Mouse (Mus musculus): ENCODE data around the gene Chrdl1. TPM values are rescaled to one million over a fixed set of nuclear protein-coding genes. Genes with fewer than 3 reads are reported as not detected.

The Chrdl1 gene
- 2.0 and 2.7 TPM in 2 replicates for polyA plus RNA-seq (2015; fragmentation: Nextera tagmentation; extraction: Ambion mirVana)

DNA sequence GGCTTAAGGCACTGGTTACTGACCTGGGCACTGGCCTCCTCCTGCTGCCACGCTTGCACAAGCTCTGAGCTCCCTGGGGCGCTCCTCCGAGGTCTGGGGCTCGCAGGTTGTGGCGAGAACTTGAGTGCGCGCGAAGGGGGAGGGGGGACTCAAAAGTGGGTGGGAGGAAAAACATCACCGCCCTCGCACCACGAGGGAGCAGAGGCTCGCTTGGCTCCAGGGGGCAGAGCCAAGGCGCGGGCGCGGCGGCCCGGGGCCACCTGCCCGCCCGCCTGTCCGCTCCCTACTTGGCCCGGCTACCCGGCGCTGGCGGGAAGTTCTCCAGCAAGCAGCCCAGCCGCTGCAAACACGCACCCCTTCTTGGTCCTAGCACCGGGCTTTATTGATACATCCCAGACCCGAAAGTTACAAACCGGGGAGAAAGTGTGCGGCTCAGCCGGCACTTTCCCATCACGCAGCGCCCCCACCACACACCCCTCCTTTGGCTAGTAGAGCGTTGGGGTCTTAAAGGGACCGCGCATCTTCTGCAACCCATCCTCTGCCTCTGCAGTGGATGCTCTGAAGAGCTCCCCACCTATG is at the start of gene Chrdl1:
Chrdl1 (minus strand) TSS at position 472 of the 579 bp plus-strand sequence.
- ATAC-seq (replicated peaks) = peak; percentile 64
- no peaks in the 10 kb centered on the region for H3K4me1 ChIP-seq
- peak within 1 kb of the TSS; percentile 53 for H3K4me2 ChIP-seq (replicated peaks)
- H3K27ac ChIP-seq (replicated peaks) = no peak within 1 kb of the TSS
- 21% methylated on average over 36 of the region's 37 CpGs for WGBS
- H3K9me3 ChIP-seq = no peaks in the 10 kb centered on the region
- peaks cover 4% of the 10 kb centered on the region for H3K27me3 ChIP-seq
- peak within 1 kb of the TSS; percentile 43 for H3K4me3 ChIP-seq
- peak within 1 kb of the TSS; percentile 27 for H3K9ac ChIP-seq (replicated peaks)
- no peaks in the 10 kb centered on the region for H3K36me3 ChIP-seq

DNA sequence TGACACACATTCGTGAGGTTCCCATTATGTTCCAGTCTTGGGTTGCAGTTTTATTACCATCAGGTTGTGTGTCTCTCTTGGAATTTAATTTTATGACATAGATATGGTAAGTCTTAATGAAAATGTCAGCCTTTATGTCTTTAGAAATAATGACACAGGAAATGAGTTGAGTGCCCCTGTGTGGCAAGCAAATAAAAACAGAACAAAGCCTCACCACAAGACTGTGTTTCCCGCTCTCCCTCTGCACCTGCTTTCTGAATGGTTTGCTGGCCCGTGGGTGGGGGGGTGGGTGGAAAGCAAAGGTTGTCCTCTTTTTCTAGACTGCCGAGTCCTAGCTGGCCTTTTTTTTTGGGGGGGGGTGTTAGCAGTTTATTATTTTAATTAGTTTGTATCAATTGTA is 48.6 kb upstream of the Chrdl1 start:
- WGBS = 37% methylated on average over 4 of the region's 4 CpGs
- no peaks in the 10 kb centered on the region for H3K27me3 ChIP-seq

DNA sequence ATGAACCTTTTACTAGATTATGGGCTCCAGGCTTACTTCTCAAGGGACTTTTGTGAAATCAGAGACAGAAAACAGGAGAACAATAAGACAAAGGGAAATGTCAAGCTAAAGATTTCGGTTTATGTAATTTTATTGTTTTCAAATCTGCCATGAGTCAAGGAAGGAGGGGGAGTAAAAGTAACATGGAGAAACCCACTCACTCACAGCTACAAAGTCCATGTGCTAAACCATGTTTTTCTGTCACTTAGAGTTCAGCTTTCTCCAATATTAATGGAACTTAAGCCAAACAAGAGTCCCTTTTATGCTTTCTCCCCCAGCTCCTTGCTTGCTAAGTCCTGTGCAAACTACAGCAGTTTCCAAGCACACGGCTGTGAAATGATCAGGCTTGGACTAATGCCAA is 10.5 kb upstream of the Chrdl1 start:
- 36% methylated on average over 2 of the region's 2 CpGs for WGBS
- H3K4me1 ChIP-seq = no peaks in the 10 kb centered on the region
- H3K4me3 ChIP-seq = no peak overlapping the region
- no peak for ATAC-seq (replicated peaks)
- no peak overlapping the region for H3K9ac ChIP-seq (replicated peaks)
- H3K36me3 ChIP-seq = no peaks in the 10 kb centered on the region
- H3K4me2 ChIP-seq (replicated peaks) = no peak overlapping the region
- H3K27ac ChIP-seq (replicated peaks) = no peak overlapping the region
- H3K27me3 ChIP-seq = no peaks in the 10 kb centered on the region
- no peaks in the 10 kb centered on the region for H3K9me3 ChIP-seq

More for the DNA sequence above, 48.6 kb upstream of the Chrdl1 start:
- H3K27ac ChIP-seq (replicated peaks) = no peak overlapping the region
- no peaks in the 10 kb centered on the region for H3K4me1 ChIP-seq
- no peaks in the 10 kb centered on the region for H3K36me3 ChIP-seq
- no peak overlapping the region for H3K9ac ChIP-seq (replicated peaks)
- no peaks in the 10 kb centered on the region for H3K9me3 ChIP-seq
- no peak for ATAC-seq (replicated peaks)
- no peak overlapping the region for H3K4me2 ChIP-seq (replicated peaks)
- no peak overlapping the region for H3K4me3 ChIP-seq

DNA sequence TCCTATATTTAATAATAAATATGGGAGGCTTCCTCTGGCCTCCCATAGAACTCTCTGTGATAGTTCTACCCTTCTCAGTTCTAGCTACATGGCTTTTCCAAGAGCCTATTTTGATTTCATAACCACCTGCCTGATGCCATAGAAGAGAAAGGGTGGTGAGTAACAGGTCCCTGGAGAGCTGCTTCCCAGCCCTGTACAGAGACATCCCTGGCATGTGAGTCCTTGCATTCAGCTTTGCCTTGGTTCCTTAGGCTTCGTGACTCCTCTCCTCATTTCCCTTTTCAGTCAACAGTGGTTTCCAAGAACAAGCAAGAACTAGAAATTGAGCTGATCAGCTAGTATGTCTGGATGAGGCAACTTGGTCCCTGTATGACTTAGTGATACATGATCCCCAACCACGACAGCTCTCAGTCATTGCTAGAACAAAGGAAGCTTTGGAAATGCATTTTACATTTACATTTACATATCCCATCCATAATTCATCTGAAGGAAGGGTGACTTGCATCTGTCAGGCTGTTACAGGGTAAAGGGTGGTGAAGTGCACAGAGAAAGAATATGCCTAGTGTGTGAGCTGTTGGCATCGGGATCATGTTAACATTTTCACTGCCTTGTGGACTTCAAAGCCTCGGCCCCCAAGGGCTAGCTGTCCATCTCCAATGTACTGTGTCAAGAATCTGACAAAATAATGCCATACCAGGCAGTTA is 27.7 kb downstream of the Chrdl1 start:
- no peak overlapping the region for H3K27ac ChIP-seq (replicated peaks)
- WGBS = 65% methylated on average over 4 of the region's 4 CpGs
- no peak overlapping the region for H3K4me3 ChIP-seq
- no peaks in the 10 kb centered on the region for H3K27me3 ChIP-seq
- no peaks in the 10 kb centered on the region for H3K9me3 ChIP-seq
- H3K4me1 ChIP-seq = no peaks in the 10 kb centered on the region
- H3K4me2 ChIP-seq (replicated peaks) = no peak overlapping the region
- ATAC-seq (replicated peaks) = peak; percentile 55
- H3K9ac ChIP-seq (replicated peaks) = no peak overlapping the region
- no peaks in the 10 kb centered on the region for H3K36me3 ChIP-seq

DNA sequence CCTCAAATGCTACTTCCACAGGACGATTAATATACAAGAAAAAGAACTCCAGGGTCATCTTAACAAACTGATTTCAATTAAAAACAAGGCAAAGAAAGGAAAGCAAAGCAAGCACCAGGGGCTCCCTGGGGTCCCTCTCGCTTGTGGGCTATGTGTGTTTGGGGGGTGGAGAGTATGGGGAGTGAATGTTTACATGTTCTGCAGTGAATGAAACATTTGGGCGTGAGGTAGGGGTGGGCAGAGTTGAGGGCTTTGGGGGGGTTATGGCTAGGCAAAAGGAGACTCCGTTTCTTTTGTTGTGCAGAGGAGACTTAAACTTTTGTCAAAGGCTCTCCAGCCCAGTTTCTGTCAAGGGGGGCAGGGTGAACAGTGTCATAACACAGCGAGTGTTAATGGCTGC is 46.8 kb downstream of the Chrdl1 start:
- Histone ChIP-seq H3K27ac (replicated peaks) (no peak overlapping the region), H3K9me3 (no peaks in the 10 kb centered on the region), H3K4me3 (no peak overlapping the region), H3K36me3 (no peaks in the 10 kb centered on the region), H3K9ac (replicated peaks) (no peak overlapping the region), H3K4me1 (no peaks in the 10 kb centered on the region), H3K27me3 (no peaks in the 10 kb centered on the region), H3K4me2 (replicated peaks) (no peak overlapping the region)
- no peak for ATAC-seq (replicated peaks)
- 31% methylated on average over 5 of the region's 5 CpGs for WGBS

DNA sequence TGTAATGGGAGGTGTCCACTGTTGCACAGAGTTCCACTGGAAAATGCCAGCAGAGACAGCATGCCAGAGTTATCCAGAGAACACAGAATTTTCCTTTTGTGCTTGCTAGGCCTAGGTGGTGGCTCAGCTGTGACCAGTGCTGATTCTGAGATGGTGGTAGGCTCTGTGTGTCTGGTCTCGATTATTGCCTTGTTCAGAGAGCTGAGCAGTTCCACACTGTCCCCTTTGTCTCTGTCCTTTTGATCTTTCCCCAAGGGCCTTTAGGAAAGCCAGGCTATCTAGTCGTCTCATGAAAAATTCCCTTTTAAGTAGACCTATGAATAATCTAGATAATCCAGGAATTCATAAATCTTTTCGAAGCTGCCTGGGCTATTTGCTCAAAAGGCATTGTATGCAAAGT is 47.3 kb downstream of the Chrdl1 start:
- no peaks in the 10 kb centered on the region for H3K36me3 ChIP-seq
- ATAC-seq (replicated peaks) = no peak
- no peak overlapping the region for H3K4me3 ChIP-seq
- H3K9me3 ChIP-seq = no peaks in the 10 kb centered on the region
- no peak overlapping the region for H3K27ac ChIP-seq (replicated peaks)
- H3K4me2 ChIP-seq (replicated peaks) = no peak overlapping the region
- WGBS = 51% methylated on average over 3 of the region's 3 CpGs
- no peak overlapping the region for H3K9ac ChIP-seq (replicated peaks)
- no peaks in the 10 kb centered on the region for H3K4me1 ChIP-seq
- H3K27me3 ChIP-seq = no peaks in the 10 kb centered on the region

DNA sequence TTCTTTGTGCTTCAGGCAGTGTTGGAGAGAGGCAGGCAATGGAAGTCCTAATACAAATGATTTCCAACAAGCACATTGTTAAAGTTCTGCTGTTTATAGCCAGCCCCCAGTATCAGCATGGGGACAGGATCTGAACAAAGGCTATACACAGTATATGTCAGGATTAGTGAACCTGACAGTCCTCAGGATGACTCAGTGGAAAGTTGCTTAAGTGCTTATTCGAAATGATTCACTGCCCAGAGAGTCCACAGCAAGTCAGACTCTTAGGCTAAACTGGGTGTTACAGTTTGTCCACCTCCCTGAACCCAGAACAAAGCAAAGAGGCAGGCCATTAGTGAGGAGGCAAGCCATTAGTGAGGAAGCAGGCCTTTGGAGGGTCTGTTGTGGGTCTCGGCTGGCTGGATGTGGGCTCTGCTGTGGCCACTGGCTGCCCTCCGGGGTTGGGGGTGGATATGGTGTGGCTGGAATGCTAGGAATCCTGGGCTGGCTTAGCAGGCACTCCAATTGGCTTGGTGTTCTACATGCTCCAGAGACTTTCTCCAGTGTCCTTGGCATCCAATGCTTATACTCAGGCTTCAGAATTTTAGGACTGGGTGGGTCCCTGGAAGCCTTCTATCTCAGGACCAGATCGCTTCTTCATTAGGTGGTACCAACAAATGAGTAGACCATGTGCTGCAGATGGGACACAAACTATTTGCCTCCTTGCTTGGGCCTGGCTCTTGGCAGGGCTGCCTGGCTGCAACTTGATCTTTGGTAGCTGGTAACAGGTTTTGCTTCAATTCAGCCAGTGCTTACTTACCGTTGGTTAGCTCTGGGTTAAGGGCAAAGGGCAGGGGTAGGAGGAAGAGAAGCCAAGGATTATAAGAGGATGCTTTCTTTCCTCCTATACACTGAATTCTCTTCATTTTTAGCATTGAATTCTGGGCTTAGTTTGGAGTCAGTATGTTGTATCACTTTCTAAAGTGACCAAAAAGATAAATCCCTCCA is 49.3 kb downstream of the Chrdl1 start:
- ATAC-seq (replicated peaks) = no peak
- Histone ChIP-seq H3K36me3 (no peaks in the 10 kb centered on the region), H3K27me3 (no peaks in the 10 kb centered on the region), H3K9me3 (no peaks in the 10 kb centered on the region), H3K4me3 (no peak overlapping the region), H3K4me2 (replicated peaks) (no peak overlapping the region), H3K4me1 (no peaks in the 10 kb centered on the region), H3K27ac (replicated peaks) (no peak overlapping the region), H3K9ac (replicated peaks) (no peak overlapping the region)
- WGBS = 54% methylated on average over 5 of the region's 5 CpGs

DNA sequence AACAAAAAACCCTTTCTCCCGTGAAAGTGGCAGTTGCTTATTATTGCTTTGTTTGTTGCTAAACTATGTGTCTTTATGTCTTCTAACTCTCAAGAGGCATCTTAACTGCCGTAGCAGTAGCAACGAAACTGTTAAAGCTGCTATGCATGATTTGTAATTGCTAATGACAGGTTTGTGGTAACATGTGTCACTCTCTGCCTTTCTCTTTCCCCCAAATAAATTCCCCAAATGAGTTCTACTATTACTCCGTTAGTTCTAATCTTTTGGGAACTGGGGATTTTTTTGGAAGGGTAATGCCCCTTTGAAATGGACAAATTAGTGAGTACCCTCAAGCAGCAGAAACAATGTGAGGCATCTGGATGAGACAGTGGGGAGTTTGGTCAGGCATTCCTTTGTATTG is 55.9 kb downstream of the Chrdl1 start:
- 30% methylated on average over 4 of the region's 4 CpGs for WGBS
- no peak for ATAC-seq (replicated peaks)

DNA sequence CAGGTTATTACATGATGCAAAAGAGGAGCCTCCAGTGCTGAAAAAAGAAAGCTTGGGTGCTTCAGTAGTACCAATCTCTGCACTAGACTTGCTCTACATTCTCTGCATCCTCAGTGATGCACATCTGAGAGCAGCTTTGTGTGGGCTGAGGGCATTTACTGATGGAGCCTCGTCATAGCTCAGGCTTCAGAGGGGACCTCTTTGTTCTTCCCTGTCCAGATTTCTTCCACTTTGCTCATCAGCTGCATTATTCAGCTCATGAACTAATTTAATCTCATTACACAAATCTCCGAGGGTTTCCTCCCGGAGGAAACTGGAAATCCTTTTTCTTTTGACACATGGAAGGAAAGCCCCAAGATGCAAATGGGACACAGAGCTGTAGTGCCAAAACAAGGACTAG is 56.5 kb downstream of the Chrdl1 start:
- no peaks in the 10 kb centered on the region for H3K27me3 ChIP-seq
- 18% methylated on average over 3 of the region's 3 CpGs for WGBS
- ATAC-seq (replicated peaks) = no peak
- H3K36me3 ChIP-seq = no peaks in the 10 kb centered on the region
- no peak overlapping the region for H3K4me2 ChIP-seq (replicated peaks)
- H3K27ac ChIP-seq (replicated peaks) = no peak overlapping the region
- no peak overlapping the region for H3K9ac ChIP-seq (replicated peaks)
- H3K4me3 ChIP-seq = no peak overlapping the region
- no peaks in the 10 kb centered on the region for H3K4me1 ChIP-seq
- H3K9me3 ChIP-seq = no peaks in the 10 kb centered on the region

More for the DNA sequence above, 55.9 kb downstream of the Chrdl1 start:
- Histone ChIP-seq H3K27ac (replicated peaks) (no peak overlapping the region), H3K4me2 (replicated peaks) (no peak overlapping the region), H3K4me3 (no peak overlapping the region), H3K4me1 (no peaks in the 10 kb centered on the region), H3K36me3 (no peaks in the 10 kb centered on the region), H3K9ac (replicated peaks) (no peak overlapping the region), H3K9me3 (no peaks in the 10 kb centered on the region), H3K27me3 (no peaks in the 10 kb centered on the region)

DNA sequence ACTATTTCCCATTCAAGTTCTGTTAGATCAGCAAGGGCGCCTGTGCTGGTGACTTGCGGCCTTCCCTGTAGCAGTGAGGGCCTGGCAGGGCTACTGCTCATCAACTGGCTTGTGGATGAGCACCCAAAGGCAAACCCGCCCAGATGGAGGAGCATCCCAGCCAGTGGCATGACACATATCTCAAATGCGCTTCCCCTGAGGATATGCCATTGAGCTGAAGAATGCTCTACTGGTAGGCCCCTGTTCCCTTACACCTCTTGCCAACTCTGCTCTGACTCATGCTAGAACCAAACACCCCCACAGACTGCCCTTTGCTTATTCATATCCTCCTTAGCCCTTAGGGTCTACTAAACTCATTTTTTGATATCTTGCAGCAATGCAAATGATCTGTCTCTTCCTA is 57.4 kb downstream of the Chrdl1 start:
- H3K4me1 ChIP-seq = no peaks in the 10 kb centered on the region
- no peaks in the 10 kb centered on the region for H3K9me3 ChIP-seq
- no peaks in the 10 kb centered on the region for H3K36me3 ChIP-seq
- H3K27me3 ChIP-seq = no peaks in the 10 kb centered on the region
- no peak overlapping the region for H3K9ac ChIP-seq (replicated peaks)
- WGBS = 89% methylated on average over 4 of the region's 4 CpGs
- ATAC-seq (replicated peaks) = no peak
- no peak overlapping the region for H3K27ac ChIP-seq (replicated peaks)
- H3K4me2 ChIP-seq (replicated peaks) = no peak overlapping the region
- no peak overlapping the region for H3K4me3 ChIP-seq

DNA sequence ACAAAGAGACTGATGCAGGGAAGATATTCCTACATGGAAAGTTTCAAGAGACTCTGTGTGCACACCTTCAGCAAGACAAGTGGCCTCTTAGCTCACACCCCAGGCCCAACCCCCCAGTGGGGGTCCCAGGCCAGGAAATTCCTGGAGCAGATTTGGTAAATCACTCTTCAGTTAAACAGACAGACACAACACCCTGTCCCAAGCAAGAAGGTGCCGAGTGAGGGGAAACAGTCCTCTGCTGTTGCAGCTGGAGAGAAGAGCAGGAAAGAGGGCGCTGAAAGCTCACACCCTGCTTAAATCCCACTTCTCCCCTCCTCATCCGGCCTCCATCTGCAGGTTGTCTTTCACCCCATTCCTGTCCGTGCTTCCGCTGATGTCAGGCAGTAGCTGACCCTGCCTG is 58.2 kb downstream of the Chrdl1 start:
- H3K9ac ChIP-seq (replicated peaks) = no peak overlapping the region
- no peak for ATAC-seq (replicated peaks)
- WGBS = 69% methylated on average over 5 of the region's 5 CpGs
- no peaks in the 10 kb centered on the region for H3K36me3 ChIP-seq
- no peak overlapping the region for H3K4me3 ChIP-seq
- no peaks in the 10 kb centered on the region for H3K4me1 ChIP-seq
- H3K4me2 ChIP-seq (replicated peaks) = no peak overlapping the region
- no peaks in the 10 kb centered on the region for H3K27me3 ChIP-seq
- no peak overlapping the region for H3K27ac ChIP-seq (replicated peaks)
- no peaks in the 10 kb centered on the region for H3K9me3 ChIP-seq

DNA sequence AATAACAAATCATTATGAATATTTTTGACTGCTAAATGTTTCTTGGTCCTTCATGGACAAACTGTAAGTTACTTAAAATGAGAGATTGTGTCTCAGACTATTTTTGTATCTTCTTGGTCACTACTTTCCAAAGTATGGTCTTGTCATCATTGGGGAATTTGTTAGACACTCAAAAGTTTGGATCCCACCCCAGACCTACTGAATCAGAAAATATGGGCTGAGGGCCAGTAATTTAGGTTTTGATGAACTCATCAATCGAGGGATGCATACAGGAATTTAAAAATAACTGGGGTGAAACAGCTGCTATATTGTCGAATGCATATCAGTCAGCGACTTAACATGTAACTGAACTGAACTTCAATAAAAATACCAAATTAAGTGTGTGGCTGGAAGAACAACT is 80.9 kb downstream of the Chrdl1 start:
- no peak overlapping the region for H3K4me3 ChIP-seq
- ATAC-seq (replicated peaks) = no peak
- no peak overlapping the region for H3K9ac ChIP-seq (replicated peaks)
- H3K36me3 ChIP-seq = no peaks in the 10 kb centered on the region
- no peaks in the 10 kb centered on the region for H3K9me3 ChIP-seq
- H3K4me1 ChIP-seq = no peaks in the 10 kb centered on the region
- H3K4me2 ChIP-seq (replicated peaks) = no peak overlapping the region
- H3K27ac ChIP-seq (replicated peaks) = no peak overlapping the region
- 81% methylated on average over 3 of the region's 3 CpGs for WGBS
- H3K27me3 ChIP-seq = no peaks in the 10 kb centered on the region
